Mouse (Mus musculus): ENCODE data around the gene Dnajc8.
"Not testable (repeated sequence)": the region's sequence is repeated elsewhere in the genome, so short reads cannot be mapped to it uniquely, and the experiment has no call there.

Dnajc8 gene

GRCm38 (mm10) chr4:132563965-132564364 lies 28.6 kb downstream of the Dnajc8 start, which contains the start of gene Ptafr:
TSS of gene Ptafr (plus strand) at chr4:132564067.
- DNase-seq (ENCODE audit: low read depth in 2 of 2, low spot score in 2 of 2) = no peak

GRCm38 (mm10) chr4:132565089-132565747 lies 29.9 kb downstream of the Dnajc8 start:
- DNase-seq (ENCODE audit: low read depth in 2 of 2, low spot score in 2 of 2) = no peak

GRCm38 (mm10) chr4:132567361-132567779 lies 32.0 kb downstream of the Dnajc8 start:
- no peak for DNase-seq (ENCODE audit: low read depth in 2 of 2, low spot score in 2 of 2)

GRCm38 (mm10) chr4:132569115-132569514 lies 33.8 kb downstream of the Dnajc8 start:
- no peak for DNase-seq (ENCODE audit: low read depth in 2 of 2, low spot score in 2 of 2)

DNA sequence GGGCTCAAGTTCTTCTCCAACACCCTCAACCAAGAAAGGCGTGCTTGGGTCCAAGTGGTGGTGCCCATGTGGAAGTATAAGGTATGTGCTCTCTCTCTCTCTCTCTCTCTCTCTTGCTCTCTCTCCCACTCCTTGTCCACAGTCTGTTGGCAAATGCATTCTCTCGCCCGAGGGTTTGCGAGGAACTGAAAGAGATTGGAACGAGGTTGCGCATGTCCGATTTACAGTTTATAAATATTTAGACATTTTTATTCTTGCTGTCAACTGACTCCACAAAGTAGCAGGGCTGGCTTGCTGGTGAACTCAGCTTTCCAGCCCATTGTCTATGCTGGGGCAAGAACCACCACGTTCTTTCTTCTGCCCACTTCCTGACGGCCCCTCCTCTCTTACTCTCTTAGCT lies 35.8 kb downstream of the Dnajc8 start:
- no peak for DNase-seq (ENCODE audit: low read depth in 2 of 2, low spot score in 2 of 2)

DNA sequence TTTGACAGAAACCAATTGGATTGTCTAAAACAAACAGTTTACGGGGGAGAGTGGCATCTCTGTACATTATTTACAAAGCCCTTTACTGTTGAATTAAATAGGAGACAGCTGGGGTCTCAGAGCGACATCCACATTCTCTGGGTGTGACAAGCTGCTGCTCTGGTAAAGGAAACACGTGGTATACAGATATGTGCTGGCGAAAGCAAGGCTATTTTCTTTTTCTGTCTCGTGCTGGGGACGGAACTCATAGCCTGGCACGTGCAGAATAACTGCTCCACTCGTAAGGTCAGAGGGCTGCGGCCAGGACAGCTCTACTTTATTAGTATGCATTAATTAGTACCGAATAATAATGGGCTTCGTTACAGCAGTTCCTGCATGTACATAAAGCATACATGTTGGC lies 38.0 kb downstream of the Dnajc8 start:
- DNase-seq (ENCODE audit: low read depth in 2 of 2, low spot score in 2 of 2) = no peak

- DNase-seq (ENCODE audit: low read depth in 2 of 2, low spot score in 2 of 2) = no peak
Observed at GRCm38 (mm10) chr4:132574809-132575347, 39.5 kb downstream of the Dnajc8 start.

GRCm38 (mm10) chr4:132583781-132584180 lies 48.4 kb downstream of the Dnajc8 start:
- DNase-seq (ENCODE audit: low read depth in 2 of 2, low spot score in 2 of 2) = no peak

DNA sequence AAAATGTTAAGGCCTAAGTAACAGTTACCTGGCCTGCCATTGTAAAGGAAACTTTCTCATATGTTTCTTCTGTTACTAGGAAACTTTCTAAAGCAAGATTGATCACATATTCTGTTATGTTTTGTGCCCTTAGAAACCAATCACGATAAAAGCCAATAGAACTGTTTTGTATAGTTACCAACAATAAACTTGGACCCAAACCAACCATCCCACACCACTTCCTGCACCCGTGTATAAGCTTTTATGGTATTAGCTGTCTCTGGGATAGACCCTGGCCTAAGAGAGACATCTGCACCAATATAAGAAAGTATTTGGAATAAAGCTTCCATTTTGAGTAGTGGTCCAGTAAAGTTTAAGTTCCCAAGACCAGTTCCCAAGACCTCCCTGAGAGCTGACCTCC lies 49.6 kb downstream of the Dnajc8 start:
- DNase-seq (ENCODE audit: low read depth in 2 of 2, low spot score in 2 of 2) = no peak

- DNase-seq (ENCODE audit: low read depth in 2 of 2, low spot score in 2 of 2) = no peak
Observed at GRCm38 (mm10) chr4:132586282-132586681, 50.9 kb downstream of the Dnajc8 start.

GRCm38 (mm10) chr4:132588512-132588911 lies 53.2 kb downstream of the Dnajc8 start:
- DNase-seq (ENCODE audit: low read depth in 2 of 2, low spot score in 2 of 2) = no peak

GRCm38 (mm10) chr4:132590642-132591041 lies 55.3 kb downstream of the Dnajc8 start:
- DNase-seq (ENCODE audit: low read depth in 2 of 2, low spot score in 2 of 2) = no peak

DNA sequence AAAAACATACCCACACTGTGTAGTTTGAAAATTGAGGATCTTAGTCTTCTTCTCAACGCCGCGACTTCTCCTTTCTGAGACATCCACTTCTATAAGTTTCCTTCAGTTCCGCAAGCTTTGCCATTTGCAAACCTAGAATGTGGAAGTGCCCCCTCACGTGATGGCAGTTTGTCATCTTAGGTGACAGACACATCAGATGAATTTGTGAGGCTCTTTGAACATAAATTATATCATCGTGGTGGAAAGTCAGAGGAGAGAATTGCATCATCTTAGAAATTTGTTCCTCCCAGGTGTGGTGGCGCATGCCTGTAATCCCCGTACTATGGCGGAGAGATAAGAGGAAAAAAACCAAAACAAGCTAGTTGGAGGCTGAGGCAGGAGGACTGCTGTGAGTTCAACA lies 57.6 kb downstream of the Dnajc8 start:
- DNase-seq (ENCODE audit: low read depth in 2 of 2, low spot score in 2 of 2) = no peak

DNA sequence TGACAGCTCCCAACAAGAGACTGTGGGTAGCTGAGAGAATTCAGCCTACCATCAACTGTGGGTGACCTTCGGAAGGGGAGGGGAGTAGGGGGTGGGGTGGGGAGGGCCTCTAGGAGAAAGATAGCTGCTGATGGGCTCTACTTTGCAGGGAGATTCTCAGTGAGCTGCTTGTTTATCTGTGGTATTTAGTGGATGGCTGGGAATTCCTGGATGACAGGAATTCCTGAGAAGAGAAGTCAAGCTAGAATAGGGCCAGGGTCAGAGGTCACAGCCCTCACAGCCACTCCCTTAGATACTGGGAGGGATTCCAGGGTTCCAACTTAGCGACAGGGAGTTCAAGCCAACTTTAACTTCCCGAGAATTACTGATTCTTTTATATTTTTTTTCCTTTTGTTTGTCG lies 58.8 kb downstream of the Dnajc8 start:
- DNase-seq (ENCODE audit: low read depth in 2 of 2, low spot score in 2 of 2) = no peak

DNA sequence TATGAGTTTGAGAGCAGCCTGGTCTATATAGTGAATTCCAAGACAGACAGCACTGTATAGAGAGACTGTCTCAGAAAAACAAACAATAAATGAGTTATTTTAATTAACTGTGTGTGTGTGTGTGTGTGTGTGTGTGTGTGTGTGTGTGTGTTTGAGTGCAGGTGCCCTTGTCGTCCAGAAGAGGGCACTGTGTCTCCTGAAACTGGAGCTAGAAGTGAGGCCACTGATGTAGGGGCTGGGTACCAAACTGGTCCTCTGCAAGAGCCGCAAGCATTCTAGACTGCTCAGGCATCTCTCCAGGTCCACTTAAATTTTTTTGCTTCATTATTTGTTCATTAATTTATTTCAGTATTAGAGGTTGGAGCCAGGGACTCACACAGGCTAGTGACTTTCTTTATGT lies 63.5 kb downstream of the Dnajc8 start:
- DNase-seq (ENCODE audit: low read depth in 2 of 2, low spot score in 2 of 2) = no peak

GRCm38 (mm10) chr4:132599764-132600163 lies 64.4 kb downstream of the Dnajc8 start:
- no peak for DNase-seq (ENCODE audit: low read depth in 2 of 2, low spot score in 2 of 2)

GRCm38 (mm10) chr4:132600465-132600864 lies 65.1 kb downstream of the Dnajc8 start:
- DNase-seq (ENCODE audit: low read depth in 2 of 2, low spot score in 2 of 2) = no peak

DNA sequence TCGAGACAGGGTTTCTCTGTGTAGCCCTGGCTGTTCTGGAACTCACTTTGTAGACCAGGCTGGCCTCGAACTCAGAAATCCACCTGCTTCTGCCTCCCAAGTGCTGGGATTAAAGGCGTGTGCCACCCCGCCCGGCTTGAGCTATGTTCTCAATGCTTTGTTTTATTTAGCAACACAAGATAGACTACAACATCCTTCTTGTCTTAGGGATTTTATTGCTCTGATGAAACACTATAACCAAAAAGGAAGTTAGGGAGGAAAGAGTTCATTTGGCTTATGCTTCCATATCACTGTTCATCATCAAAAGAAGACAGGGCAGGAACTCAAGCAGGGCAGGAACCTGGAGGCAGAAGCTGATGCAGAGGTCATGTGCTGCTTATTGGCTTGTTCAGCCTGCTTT lies 65.9 kb downstream of the Dnajc8 start:
- not testable (repeated sequence) for DNase-seq (ENCODE audit: low read depth in 2 of 2, low spot score in 2 of 2)

Data from CD8-positive naive resting alpha-beta T cell, adult 2 months (primary cell).